Mouse (Mus musculus) forebrain, postnatal 0 days (tissue): ENCODE results near the gene Nr3c2. TPM values are rescaled to one million over a fixed set of nuclear protein-coding genes. Genes with fewer than 3 reads are reported as not detected.

ENCODE experiments used
- ATAC-seq: fragments of 200-750 bp; cut with Nextera tagmentation; 2 replicates; pipeline ENCODE4 v1.8.0; 2017; ENCODE audit warnings: mild to moderate bottlenecking, moderate library complexity
- DNase-seq: peaks from one replicate; pipeline ENCODE4 v3.0.0-alpha.2; 2015
- H3K27ac ChIP-seq: fragments of 300-500 bp; sonication (generic); 2 replicates; pipeline ENCODE4 v1.5.1; 2014; ENCODE audit warnings: low read depth, mild to moderate bottlenecking, antibody characterized with exemption, low read length, moderate library complexity, mixed read lengths
- H3K27me3 ChIP-seq: fragments of 300-500 bp; sonication (generic); 2 replicates; pipeline ENCODE4 v1.6.1; 2014; ENCODE audit warnings: mild to moderate bottlenecking, low read length, mixed read lengths; ENCODE audit not compliant: insufficient read depth
- H3K36me3 ChIP-seq: fragments of 300-500 bp; sonication (generic); 2 replicates; pipeline ENCODE4 v1.6.1; 2014; ENCODE audit warnings: mild to moderate bottlenecking, moderate library complexity; ENCODE audit not compliant: insufficient read depth
- H3K4me1 ChIP-seq: fragments of 300-500 bp; sonication (generic); 2 replicates; pipeline ENCODE4 v1.6.1; 2014; ENCODE audit warnings: antibody characterized with exemption; ENCODE audit not compliant: insufficient read depth
- H3K4me2 ChIP-seq: fragments of 300-500 bp; sonication (generic); 2 replicates; pipeline ENCODE4 v1.6.1; 2014; ENCODE audit warnings: low read depth, mild to moderate bottlenecking, moderate library complexity
- H3K4me3 ChIP-seq: fragments of 300-500 bp; sonication (generic); 2 replicates; pipeline ENCODE4 v1.5.1; 2014; ENCODE audit warnings: low read depth, low read length, mixed read lengths
- H3K9ac ChIP-seq: fragments of 300-500 bp; sonication (generic); 2 replicates; pipeline ENCODE4 v1.6.1; 2014; ENCODE audit warnings: mild to moderate bottlenecking
- H3K9me3 ChIP-seq: fragments of 300-500 bp; sonication (generic); 2 replicates; pipeline ENCODE4 v1.6.1; 2016; ENCODE audit warnings: low read length
- CTCF ChIP-seq: sonication (generic); IDR thresholded peaks from 2 replicates; pipeline ENCODE4 v1.5.1; 2016; ENCODE audit warnings: antibody characterized with exemption, control low read depth, low read depth
- WGBS: fragments of 180-500 bp; shearing (Covaris S2); extraction: QIAGEN DNeasy Blood & Tissue Kit; methylation state at CpG from one replicate; pipeline ENCODE4 v1.1.7; 2014; 5-methylcytosine and 5-hydroxymethylcytosine counted together
- polyA plus RNA-seq: library from polyadenylated mRNA; unstranded; fragments of >200 nt; fragmentation: Nextera tagmentation; extraction: Ambion mirVana; gene quantifications from 2 replicates; pipeline ENCODE4 v1.2.1, GENCODE M21; 2015
- total RNA-seq: library from RNA; depleted of rRNA; stranded (reverse); fragments of >200 nt; gene quantifications from 2 replicates; pipeline ENCODE4 v1.2.3, GENCODE M21; 2014

Gene Nr3c2
- total and polyA plus RNA-seq, 2 experiments from 2014 or later, result 10.4 to 13.4 TPM

- Histone ChIP-seq H3K27ac (no peak overlapping the region), H3K4me1 (no peaks in the 10 kb centered on the region), H3K9me3 (no peaks in the 10 kb centered on the region), H3K4me2 (no peak overlapping the region), H3K4me3 (no peak overlapping the region), H3K27me3 (no peaks in the 10 kb centered on the region), H3K9ac (no peak overlapping the region), H3K36me3 (no peaks in the 10 kb centered on the region)
- WGBS, result 98% methylated on average over 3 of the region's 3 CpGs
- ATAC-seq (no peak), DNase-seq (no peak)
- TF ChIP-seq CTCF, result no peak
Observed at GRCm38 (mm10) chr8:77055492-77056021, 156.3 kb downstream of the Nr3c2 start.

- no peak overlapping the region for H3K4me2 ChIP-seq
- no peaks in the 10 kb centered on the region for H3K4me1 ChIP-seq
- TF ChIP-seq CTCF, result no peak
- H3K9me3 ChIP-seq, result no peaks in the 10 kb centered on the region
- H3K9ac ChIP-seq, result no peak overlapping the region
- H3K27me3 ChIP-seq, result no peaks in the 10 kb centered on the region
- no peak overlapping the region for H3K4me3 ChIP-seq
- 93% methylated on average over 6 of the region's 6 CpGs for WGBS
- H3K36me3 ChIP-seq, result no peaks in the 10 kb centered on the region
- H3K27ac ChIP-seq, result no peak overlapping the region
- ATAC-seq (no peak), DNase-seq (no peak)
Observed at GRCm38 (mm10) chr8:77056853-77057252, 157.6 kb downstream of the Nr3c2 start.

- Histone ChIP-seq H3K36me3 (no peaks in the 10 kb centered on the region), H3K27ac (no peak overlapping the region), H3K9me3 (no peaks in the 10 kb centered on the region), H3K9ac (no peak overlapping the region), H3K27me3 (no peaks in the 10 kb centered on the region), H3K4me2 (no peak overlapping the region), H3K4me1 (no peaks in the 10 kb centered on the region), H3K4me3 (no peak overlapping the region)
- DNase-seq, result no peak
- 93% methylated on average over 4 of the region's 4 CpGs for WGBS
- no peak for TF ChIP-seq CTCF
- no peak for ATAC-seq
Observed at GRCm38 (mm10) chr8:77082687-77083086, 183.4 kb downstream of the Nr3c2 start.

- TF ChIP-seq CTCF, result no peak
- no peak overlapping the region for H3K9ac ChIP-seq
- no peaks in the 10 kb centered on the region for H3K4me1 ChIP-seq
- H3K4me2 ChIP-seq, result no peak overlapping the region
- H3K27ac ChIP-seq, result no peak overlapping the region
- DNase-seq (peak; percentile 18), ATAC-seq (no peak; the same call in 1 of the 2 replicates)
- no peaks in the 10 kb centered on the region for H3K36me3 ChIP-seq
- H3K9me3 ChIP-seq, result no peaks in the 10 kb centered on the region
- H3K4me3 ChIP-seq, result no peak overlapping the region
- 40% methylated on average over 8 of the region's 8 CpGs for WGBS
- no peaks in the 10 kb centered on the region for H3K27me3 ChIP-seq
Observed at GRCm38 (mm10) chr8:77086036-77086435, 186.8 kb downstream of the Nr3c2 start.

GRCm38 (mm10) chr8:77096721-77097120, 197.5 kb downstream of the Nr3c2 start:
- ATAC-seq, result no peak
- 61% methylated on average over 4 of the region's 4 CpGs for WGBS
- no peak overlapping the region for H3K9ac ChIP-seq
- H3K9me3 ChIP-seq, result no peaks in the 10 kb centered on the region
- H3K4me2 ChIP-seq, result no peak overlapping the region
- no peak for TF ChIP-seq CTCF
- no peaks in the 10 kb centered on the region for H3K27me3 ChIP-seq
- no peak for DNase-seq
- no peaks in the 10 kb centered on the region for H3K36me3 ChIP-seq
- H3K4me1 ChIP-seq, result no peaks in the 10 kb centered on the region
- no peak overlapping the region for H3K4me3 ChIP-seq
- H3K27ac ChIP-seq, result no peak overlapping the region

- Histone ChIP-seq H3K4me1 (no peaks in the 10 kb centered on the region), H3K9ac (no peak overlapping the region), H3K4me2 (no peak overlapping the region), H3K4me3 (no peak overlapping the region), H3K27ac (no peak overlapping the region), H3K36me3 (no peaks in the 10 kb centered on the region), H3K27me3 (no peaks in the 10 kb centered on the region), H3K9me3 (no peaks in the 10 kb centered on the region)
- DNase-seq (no peak), ATAC-seq (no peak)
- TF ChIP-seq CTCF, result no peak
- WGBS, result 84% methylated on average over 10 of the region's 10 CpGs
Observed at GRCm38 (mm10) chr8:77098101-77098500, 198.9 kb downstream of the Nr3c2 start.

- Histone ChIP-seq H3K27ac (no peak overlapping the region), H3K4me3 (no peak overlapping the region), H3K4me1 (no peaks in the 10 kb centered on the region), H3K9me3 (no peaks in the 10 kb centered on the region), H3K9ac (no peak overlapping the region), H3K27me3 (no peaks in the 10 kb centered on the region), H3K4me2 (no peak overlapping the region), H3K36me3 (no peaks in the 10 kb centered on the region)
- no peak for DNase-seq
- TF ChIP-seq CTCF, result no peak
- no peak for ATAC-seq
- 91% methylated on average over 2 of the region's 2 CpGs for WGBS
Observed at GRCm38 (mm10) chr8:77100370-77100769, 201.1 kb downstream of the Nr3c2 start.
